16 mouse cellular contexts compared by ENCODE assay signal in the genomic region with DNA sequence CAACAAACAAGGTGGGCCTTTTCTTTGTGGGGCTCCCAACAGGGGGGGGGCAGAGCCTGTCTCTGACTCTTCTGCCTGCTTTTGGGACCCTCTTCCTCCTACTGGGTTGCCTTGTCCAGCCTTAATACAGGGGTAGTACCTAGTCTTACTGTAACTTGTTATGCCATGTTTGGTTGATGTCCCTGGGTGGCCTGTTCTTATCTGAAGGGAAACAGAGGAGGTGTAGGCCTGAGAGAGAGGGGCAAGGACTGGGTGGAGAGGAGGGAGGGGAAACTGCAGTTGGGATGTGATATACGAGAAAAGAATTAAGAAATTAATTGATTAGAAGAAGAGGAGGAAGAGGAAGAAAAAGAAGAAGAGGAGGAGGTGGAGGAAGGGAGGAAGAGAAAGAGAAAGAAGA. TPM values are rescaled to one million over a fixed set of nuclear protein-coding genes. Genes with fewer than 3 reads are reported as not detected.
DNase-seq lines count a peak whose midpoint lies in the region; ATAC-seq lines count a peak whose summit lies in the region.
"Had no signal": no experiment of that assay in that cellular context is flagged by ENCODE, and none has a peak within 500 bp of the region (broad histone marks: within the 10 kb centered on the region; RNA-seq: fewer than 3 reads in every experiment).

No protein-coding gene starts in this region.

- H3K4me2 ChIP-seq in heart, embryonic 12.5 days, result no peak overlapping the region
- H3K4me2 ChIP-seq in liver, embryonic 13.5 days, result peak overlapping the region; percentile 70

- ATAC-seq in heart, embryonic 12.5 days (ENCODE audit: insufficient number of reproducible peaks, low FRiP score), result peak; percentile 88
- ATAC-seq in liver, embryonic 13.5 days (ENCODE audit: low read depth), result peak; percentile 90
- ATAC-seq: hindbrain, embryonic 16.5 days had no signal

- H3K9ac ChIP-seq in heart, embryonic 12.5 days, result no peak overlapping the region
- peak overlapping the region; percentile 72 for H3K9ac ChIP-seq in liver, embryonic 13.5 days

- H3K36me3 ChIP-seq in heart, embryonic 12.5 days, result peaks cover 9% of the 10 kb centered on the region
- peaks cover 45% of the 10 kb centered on the region for H3K36me3 ChIP-seq in liver, embryonic 13.5 days

- intact Hi-C loops in heart, postnatal 14 days (cut with DNase I), result no loop called here
- intact Hi-C loops in left cerebral cortex, postnatal 10 days (cut with DNase I), result no loop called here

- no peaks in the 10 kb centered on the region for H3K9me3 ChIP-seq in heart, embryonic 12.5 days (replicated peaks)
- H3K9me3 ChIP-seq in liver, embryonic 13.5 days (replicated peaks), result no peaks in the 10 kb centered on the region
- H3K9me3 ChIP-seq: forebrain, embryonic 10.5 days had no signal

- H3K27me3 ChIP-seq in heart, embryonic 12.5 days (replicated peaks), result no peaks in the 10 kb centered on the region
- H3K27me3 ChIP-seq in liver, embryonic 13.5 days, result no peaks in the 10 kb centered on the region

- WGBS in heart, embryonic 12.5 days, result 48% methylated on average over 1 of the region's 1 CpGs
- WGBS in liver, embryonic 13.5 days (ENCODE audit: insufficient replicate concordance), result 19% methylated on average over 1 of the region's 1 CpGs

- no peak overlapping the region for H3K27ac ChIP-seq in heart, embryonic 12.5 days (ENCODE audit: poor library complexity, severe bottlenecking)
- peak overlapping the region; percentile 96 for H3K27ac ChIP-seq in liver, embryonic 13.5 days
- H3K27ac ChIP-seq: forebrain, embryonic 10.5 days had no signal

- H3K4me1 ChIP-seq in heart, embryonic 12.5 days (replicated peaks), result peaks cover 23% of the 10 kb centered on the region
- H3K4me1 ChIP-seq in liver, embryonic 13.5 days (replicated peaks), result peaks cover 91% of the 10 kb centered on the region
- H3K4me1 ChIP-seq: forebrain, embryonic 10.5 days had no signal

- no peak for DNase-seq in heart, postnatal 14 days
- peak; percentile 36 for DNase-seq in 416B (ENCODE audit: low read depth)
- peak; percentile 79 for DNase-seq in c-Kit-positive CD71-positive TER-119-positive erythroid progenitor cells, embryonic 14.5 days (ENCODE audit: low spot score)
- DNase-seq in liver, embryonic 13.5 days, result peak; percentile 72
- DNase-seq in thymus, postnatal 0 days (ENCODE audit: low spot score), result no peak
- DNase-seq in left cerebral cortex, postnatal 10 days (ENCODE audit: extremely low spot score in 1 of 2, low spot score in 2 of 2), result no peak
- DNase-seq in cerebellum, adult 11 months, result no peak
- DNase-seq: adrenal gland, postnatal 10 days; B cell, adult 2 months; gastrocnemius, postnatal 36 days; kidney, adult 9 months; layer of hippocampus, postnatal 36 days; thymus, adult 18-20 months had no signal

- no peak overlapping the region for H3K4me3 ChIP-seq in heart, embryonic 12.5 days
- H3K4me3 ChIP-seq in liver, embryonic 13.5 days (replicated peaks), result peak overlapping the region; percentile 31
- H3K4me3 ChIP-seq: forebrain, embryonic 10.5 days had no signal

RNA-seq across cellular contexts. Expression of a gene that starts 58.7 kb away (rescaled TPM):
- polyA plus RNA-seq in heart, embryonic 12.5 days (2016; fragmentation: Nextera tagmentation; extraction: Ambion mirVana), result 33.3 and 39.1 TPM in 2 replicates
- 10 to 100 TPM; 19.5 to 22.7 TPM for total RNA-seq in heart, postnatal 14 days (2021)
- 43.7 and 50.6 TPM in 2 replicates for polyA plus RNA-seq in liver, embryonic 13.5 days (2015; fragmentation: Nextera tagmentation; extraction: Ambion mirVana)
- polyA plus RNA-seq in thymus, postnatal 0 days (2015; fragmentation: Nextera tagmentation; extraction: Ambion mirVana), result 24.9 and 25.0 TPM in 2 replicates
- 100 to 1,000 TPM; 158 to 172 TPM for total RNA-seq in left cerebral cortex, postnatal 10 days (2021)

Comparison
In these comparisons a context has a peak if more than half of its experiments do, and no peak if none do; other contexts are left out.
1. DNase-seq: peak in 416B (single experiment), c-Kit-positive CD71-positive TER-119-positive erythroid progenitor cells, embryonic 14.5 days (single experiment) and liver, embryonic 13.5 days (single experiment); none in heart, postnatal 14 days (0 of 2), thymus, postnatal 0 days (single experiment), left cerebral cortex, postnatal 10 days (0 of 2) and cerebellum, adult 11 months (single experiment).